Mouse (Mus musculus) lung, embryonic 14.5 days (tissue): ENCODE data around the gene Npas4. TPM values are rescaled to one million over a fixed set of nuclear protein-coding genes. Genes with fewer than 3 reads are reported as not detected.
A peak's percentile ranks its signal among the peaks of the same experiment; 100 is the strongest.

Experiments used
- ATAC-seq: fragments of 200-750 bp; cut with Nextera tagmentation; 2 replicates; pipeline ENCODE4 v1.8.0; 2017; ENCODE audit warnings: mild to moderate bottlenecking, moderate TSS enrichment, moderate library complexity; ENCODE audit not compliant: insufficient read depth
- DNase-seq: peaks from one replicate; pipeline ENCODE4 v3.0.0-alpha.2; 2015
- H3K27ac ChIP-seq: fragments of 300-500 bp; sonication (generic); 2 replicates; pipeline ENCODE4 v1.5.1; 2014; ENCODE audit warnings: low read depth, mild to moderate bottlenecking, moderate library complexity
- H3K27me3 ChIP-seq: fragments of 300-500 bp; sonication (generic); 2 replicates; pipeline ENCODE4 v1.6.1; 2014; ENCODE audit warnings: low read length, control low read depth; ENCODE audit not compliant: insufficient read depth
- H3K36me3 ChIP-seq: fragments of 300-500 bp; sonication (generic); 2 replicates; pipeline ENCODE4 v1.6.1; 2014; ENCODE audit warnings: control low read depth; ENCODE audit not compliant: insufficient read depth
- H3K4me1 ChIP-seq: fragments of 300-500 bp; sonication (generic); 2 replicates; pipeline ENCODE4 v1.6.1; 2014; ENCODE audit warnings: antibody characterized with exemption, control low read depth; ENCODE audit not compliant: insufficient read depth
- H3K4me2 ChIP-seq: fragments of 300-500 bp; sonication (generic); 2 replicates; pipeline ENCODE4 v1.6.1; 2014; ENCODE audit warnings: mild to moderate bottlenecking
- H3K4me3 ChIP-seq: fragments of 300-500 bp; sonication (generic); 2 replicates; pipeline ENCODE4 v1.5.1; 2014; ENCODE audit warnings: low read depth, low read length
- H3K9ac ChIP-seq: fragments of 300-500 bp; sonication (generic); 2 replicates; pipeline ENCODE4 v1.6.1; 2014
- H3K9me3 ChIP-seq: fragments of 300-500 bp; sonication (generic); 2 replicates; pipeline ENCODE4 v1.6.1; 2016; ENCODE audit warnings: low read depth, low read length, control low read depth
- CTCF ChIP-seq: IDR thresholded peaks from 2 replicates; pipeline ENCODE4 v1.5.1; 2016; ENCODE audit warnings: antibody characterized with exemption, low read depth
- WGBS: fragments of 180-500 bp; shearing (Covaris S2); extraction: QIAGEN DNeasy Blood & Tissue Kit; methylation state at CpG from one replicate; pipeline ENCODE4 v1.1.7; 2014; 5-methylcytosine and 5-hydroxymethylcytosine counted together
- polyA plus RNA-seq: library from polyadenylated mRNA; unstranded; fragments of >200 nt; fragmentation: Nextera tagmentation; extraction: Ambion mirVana; gene quantifications from 2 replicates; pipeline ENCODE4 v1.2.1, GENCODE M21; 2014

Npas4 gene
- polyA plus RNA-seq = 0.05 TPM in 1 of 2 replicates, not detected in the other

DNA sequence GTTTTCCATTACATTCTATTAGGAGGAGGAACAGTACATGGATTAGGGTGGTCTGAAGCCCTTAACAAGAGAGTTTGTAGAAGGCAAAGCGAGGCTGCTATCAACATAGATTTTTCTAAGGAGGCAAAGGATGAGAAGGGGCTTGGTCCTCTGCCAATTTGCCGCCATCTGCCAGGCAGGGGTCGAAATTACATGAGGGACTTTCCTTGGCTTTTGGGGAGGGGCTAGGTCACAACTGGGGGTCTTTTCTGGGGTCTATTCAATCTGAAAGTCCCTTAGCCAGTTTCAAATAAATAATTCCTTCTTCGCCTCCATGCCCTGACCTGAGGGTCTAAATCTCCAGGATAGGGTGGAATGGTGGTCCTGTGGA lies at the start of gene Npas4:
Gene Npas4 (minus strand): TSS at position 61 of the 370 bp plus-strand sequence.
- Histone ChIP-seq H3K4me2 (no peak within 1 kb of the TSS), H3K4me1 (no peaks in the 10 kb centered on the region), H3K27me3 (peaks cover 31% of the 10 kb centered on the region), H3K27ac (no peak within 1 kb of the TSS), H3K4me3 (no peak within 1 kb of the TSS), H3K36me3 (no peaks in the 10 kb centered on the region), H3K9ac (no peak within 1 kb of the TSS), H3K9me3 (no peaks in the 10 kb centered on the region)
- no peak for TF ChIP-seq CTCF
- 18% methylated on average over 4 of the region's 4 CpGs for WGBS
- ATAC-seq = no peak
- no peak for DNase-seq

GRCm38 (mm10) chr19:5039301-5040114 lies 49.4 kb upstream of the Npas4 start:
- no peaks in the 10 kb centered on the region for H3K9me3 ChIP-seq
- no peak for TF ChIP-seq CTCF
- H3K27me3 ChIP-seq = no peaks in the 10 kb centered on the region
- peak overlapping the region; percentile 85 for H3K4me3 ChIP-seq
- 10% methylated on average over 41 of the region's 41 CpGs for WGBS
- H3K4me2 ChIP-seq = peak overlapping the region; percentile 96
- DNase-seq (no peak), ATAC-seq (peak; percentile 15; the same call in 1 of the 2 replicates)
- H3K36me3 ChIP-seq = 0 out of 2 replicates have a peak, but pooled peaks cover 6% of the 10 kb centered on the region
- peak overlapping the region; percentile 89 for H3K27ac ChIP-seq
- peaks cover 14% of the 10 kb centered on the region for H3K4me1 ChIP-seq
- peak overlapping the region; percentile 88 for H3K9ac ChIP-seq

DNA sequence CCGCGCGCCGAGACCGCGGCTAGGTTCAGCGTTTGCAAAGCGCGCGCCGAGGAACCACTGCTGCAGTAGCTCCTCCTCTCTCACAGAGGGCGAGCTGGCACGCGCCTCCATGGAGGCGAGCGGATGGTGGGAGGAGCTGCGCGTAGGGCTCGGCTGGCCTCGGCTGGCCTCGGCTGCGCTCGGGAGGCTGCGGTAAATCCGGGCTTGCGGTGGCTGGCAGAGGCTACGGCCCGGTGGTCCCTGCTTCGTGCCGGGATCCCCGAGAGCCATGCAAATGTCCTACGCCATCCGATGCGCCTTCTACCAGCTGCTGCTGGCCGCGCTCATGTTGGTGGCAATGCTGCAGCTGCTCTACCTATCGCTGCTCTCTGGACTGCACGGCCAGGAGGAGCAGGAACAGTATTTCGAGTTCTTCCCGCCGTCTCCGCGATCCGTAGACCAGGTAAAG lies 48.6 kb upstream of the Npas4 start, which contains the start of the genes B4gat1 and AC124502.3:
Gene B4gat1 (plus strand): TSS at position 118 of the 448 bp plus-strand sequence.
Gene AC124502.3 (plus strand): TSS at position 183 of the 448 bp plus-strand sequence.
- no peaks in the 10 kb centered on the region for H3K9me3 ChIP-seq
- no peaks in the 10 kb centered on the region for H3K27me3 ChIP-seq
- peak within 1 kb of the TSS; percentile 88 for H3K9ac ChIP-seq
- H3K36me3 ChIP-seq = 0 out of 2 replicates have a peak, but pooled peaks cover 4% of the 10 kb centered on the region
- H3K27ac ChIP-seq = peak within 1 kb of the TSS; percentile 89
- DNase-seq (peak; percentile 97), ATAC-seq (peak; percentile 90)
- TF ChIP-seq CTCF = peak; percentile 56
- peaks cover 14% of the 10 kb centered on the region for H3K4me1 ChIP-seq
- peak within 1 kb of the TSS; percentile 85 for H3K4me3 ChIP-seq
- 0% methylated on average over 44 of the region's 44 CpGs for WGBS
- H3K4me2 ChIP-seq = peak within 1 kb of the TSS; percentile 96

GRCm38 (mm10) chr19:5037678-5038571 lies 47.8 kb upstream of the Npas4 start:
- H3K4me3 ChIP-seq = peak overlapping the region; percentile 85
- H3K9ac ChIP-seq = peak overlapping the region; percentile 88
- DNase-seq (peak; percentile 95), ATAC-seq (peak; percentile 60)
- peak overlapping the region; percentile 96 for H3K4me2 ChIP-seq
- peak overlapping the region; percentile 89 for H3K27ac ChIP-seq
- TF ChIP-seq CTCF = no peak
- WGBS = 2% methylated on average over 32 of the region's 32 CpGs
- H3K9me3 ChIP-seq = no peaks in the 10 kb centered on the region
- H3K4me1 ChIP-seq = peaks cover 14% of the 10 kb centered on the region
- 0 out of 2 replicates have a peak, but pooled peaks cover 4% of the 10 kb centered on the region for H3K36me3 ChIP-seq
- H3K27me3 ChIP-seq = no peaks in the 10 kb centered on the region

- no peak for TF ChIP-seq CTCF
- H3K4me2 ChIP-seq = no peak overlapping the region
These were observed 46.5 kb upstream of the Npas4 start for GRCm38 (mm10) chr19:5036577-5036976.

DNA sequence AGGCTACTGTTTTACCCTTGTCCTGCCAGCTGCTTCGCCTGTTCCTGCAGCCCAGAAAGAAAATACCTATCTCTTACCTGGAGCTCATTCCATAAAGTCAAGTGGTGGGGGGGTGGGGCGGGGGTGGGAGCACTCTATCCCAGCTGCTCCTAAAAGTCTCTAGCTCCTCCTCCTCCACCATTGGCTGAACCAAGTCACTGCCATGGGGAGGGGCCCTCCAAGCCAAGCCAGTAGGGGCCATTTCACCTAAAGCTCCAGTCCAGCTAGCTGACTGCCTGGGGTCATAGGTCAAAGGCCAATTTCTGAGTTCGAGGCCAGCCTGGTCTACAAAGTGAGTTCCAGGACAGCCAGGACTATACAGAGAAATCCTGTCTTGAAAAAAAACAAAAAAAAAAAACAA lies 42.6 kb upstream of the Npas4 start:
- Histone ChIP-seq H3K4me1 (no peaks in the 10 kb centered on the region), H3K9ac (no peak overlapping the region), H3K27ac (no peak overlapping the region), H3K4me3 (no peak overlapping the region), H3K36me3 (peaks cover 32% of the 10 kb centered on the region), H3K9me3 (no peaks in the 10 kb centered on the region), H3K27me3 (no peaks in the 10 kb centered on the region), H3K4me2 (no peak overlapping the region)
- WGBS = 71% methylated on average over 3 of the region's 3 CpGs
- TF ChIP-seq CTCF = no peak
- DNase-seq = no peak
- ATAC-seq = no peak

More at GRCm38 (mm10) chr19:5036577-5036976, 46.5 kb upstream of the Npas4 start:
- 77% methylated on average over 4 of the region's 4 CpGs for WGBS
- no peak overlapping the region for H3K27ac ChIP-seq
- H3K27me3 ChIP-seq = no peaks in the 10 kb centered on the region
- peaks cover 9% of the 10 kb centered on the region for H3K4me1 ChIP-seq
- ATAC-seq (no peak), DNase-seq (no peak)
- H3K4me3 ChIP-seq = no peak overlapping the region
- H3K36me3 ChIP-seq = no peaks in the 10 kb centered on the region
- no peaks in the 10 kb centered on the region for H3K9me3 ChIP-seq
- no peak overlapping the region for H3K9ac ChIP-seq
